Mouse (Mus musculus) E14TG2a.4 (cell line): ENCODE data around the gene Egf.

ENCODE experiments used
- H3K27me3 ChIP-seq: 2 replicates; pipeline ENCODE4 v1.6.1; 2014; ENCODE audit warnings: low read length, control low read depth; ENCODE audit not compliant: insufficient read depth
- H3K36me3 ChIP-seq: 2 replicates; pipeline ENCODE4 v1.6.1; 2014; ENCODE audit warnings: low read length, control low read depth; ENCODE audit not compliant: insufficient read depth
- H3K4me1 ChIP-seq: replicated peaks from 2 replicates; pipeline ENCODE4 v1.6.1; 2014; ENCODE audit warnings: low read depth, low read length, control low read depth
- H3K4me3 ChIP-seq: replicated peaks from 2 replicates; pipeline ENCODE4 v1.5.1; 2014; ENCODE audit warnings: mild to moderate bottlenecking, low read length
- H3K9me3 ChIP-seq: 2 replicates; pipeline ENCODE4 v1.6.1; 2014; ENCODE audit warnings: low read length, control low read depth
- CTCF ChIP-seq: conservative IDR thresholded peaks from 2 replicates; pipeline ENCODE4 v1.5.1; 2014; ENCODE audit warnings: low read length
- NANOG ChIP-seq: IDR thresholded peaks from 2 replicates; pipeline ENCODE4 v1.6.1; 2014; ENCODE audit warnings: borderline replicate concordance, low read length, mixed read lengths
- POU5F1 ChIP-seq: IDR thresholded peaks from 2 replicates; pipeline ENCODE4 v1.6.1; 2014; ENCODE audit warnings: low read length, borderline replicate concordance

Gene Egf

DNA sequence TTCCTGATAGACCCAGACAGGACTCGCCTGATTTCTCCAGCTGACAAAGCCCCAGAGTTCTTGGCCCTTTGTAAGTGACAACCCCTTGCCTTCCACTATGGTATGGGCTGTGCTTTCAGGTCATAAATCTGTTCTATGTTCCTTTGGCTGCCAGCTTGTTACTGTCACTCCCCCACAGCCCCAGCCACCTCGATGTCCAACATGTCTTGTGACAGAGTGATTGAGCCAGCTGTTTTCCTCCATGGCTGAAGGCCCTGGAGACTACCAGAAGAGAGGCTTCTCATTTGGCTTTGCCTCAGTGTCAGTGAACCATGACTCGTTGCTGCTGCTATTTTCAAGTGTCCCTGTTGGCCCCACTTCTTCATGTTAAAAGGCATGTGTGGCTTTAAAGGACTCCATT, 109.7 kb downstream of the Egf start:
- Histone ChIP-seq H3K4me3 (no peak overlapping the region), H3K36me3 (no peaks in the 10 kb centered on the region), H3K4me1 (peaks cover 29% of the 10 kb centered on the region), H3K9me3 (no peaks in the 10 kb centered on the region), H3K27me3 (no peaks in the 10 kb centered on the region)
- TF ChIP-seq CTCF (no peak), POU5F1 (no peak), NANOG (no peak)

DNA sequence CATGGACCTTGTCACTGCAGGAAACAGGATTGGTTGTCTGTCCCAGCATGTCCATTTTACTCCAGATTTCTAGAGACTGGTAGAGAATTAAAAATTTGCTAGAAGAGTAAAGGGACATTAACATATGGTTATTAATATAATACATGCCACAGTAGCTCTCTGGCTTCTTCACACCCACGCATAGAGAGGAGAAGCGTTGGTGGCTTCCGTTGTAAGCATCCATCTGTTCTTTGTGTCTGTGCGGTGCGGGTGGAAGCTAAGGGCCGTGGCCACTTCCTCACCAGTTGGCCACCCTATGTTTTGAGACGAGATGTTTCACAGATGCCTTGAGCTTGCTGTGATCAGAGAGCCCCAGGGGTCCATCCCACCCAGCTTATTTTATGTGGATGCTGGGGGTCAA, 113.5 kb downstream of the Egf start:
- no peaks in the 10 kb centered on the region for H3K4me1 ChIP-seq

DNA sequence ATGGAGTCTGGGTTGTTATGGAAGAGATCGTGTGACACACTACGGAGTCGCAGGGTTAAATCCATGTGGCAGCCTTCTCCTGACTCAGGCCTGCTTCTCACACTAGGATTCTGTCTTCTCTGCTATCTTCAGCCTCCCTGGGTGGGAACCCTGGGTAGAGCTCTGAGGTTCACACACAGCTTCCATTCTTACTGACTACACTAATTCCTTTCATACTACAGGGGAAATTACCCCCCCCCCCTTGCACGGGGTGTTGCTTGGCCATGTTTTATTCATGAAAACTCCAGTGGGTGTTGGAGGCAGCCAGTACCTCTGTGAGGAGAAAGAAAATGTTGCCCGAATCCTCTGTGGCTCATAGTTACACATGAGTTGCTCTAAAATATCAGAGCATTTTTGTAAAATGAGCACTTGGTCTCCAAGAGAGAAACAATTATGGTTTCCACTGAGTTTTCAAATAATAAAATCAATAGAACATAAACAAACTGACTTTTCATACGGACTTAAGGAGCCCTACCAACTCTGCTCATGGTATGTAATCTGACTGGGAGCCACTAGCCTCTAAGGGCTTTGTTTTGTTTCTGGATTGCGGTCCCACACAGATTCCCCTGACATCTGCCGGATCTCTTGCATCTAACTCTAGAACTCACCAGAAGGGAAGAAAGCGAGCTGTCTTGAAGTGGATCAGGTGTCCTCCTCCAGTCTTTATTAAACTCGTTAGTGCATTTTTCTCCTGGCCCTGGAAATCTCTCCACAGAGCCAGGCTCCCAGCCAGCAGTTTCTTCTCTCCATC, 114.7 kb downstream of the Egf start:
- Histone ChIP-seq H3K27me3 (no peaks in the 10 kb centered on the region), H3K36me3 (peaks cover 32% of the 10 kb centered on the region), H3K4me1 (no peaks in the 10 kb centered on the region), H3K9me3 (no peaks in the 10 kb centered on the region), H3K4me3 (no peak overlapping the region)
- no peak for TF ChIP-seq POU5F1
- no peak for TF ChIP-seq NANOG
- TF ChIP-seq CTCF = no peak

More for the DNA sequence above, 113.5 kb downstream of the Egf start:
- peaks cover 20% of the 10 kb centered on the region for H3K36me3 ChIP-seq
- no peaks in the 10 kb centered on the region for H3K9me3 ChIP-seq
- TF ChIP-seq CTCF (no peak), NANOG (no peak), POU5F1 (no peak)
- no peak overlapping the region for H3K4me3 ChIP-seq
- no peaks in the 10 kb centered on the region for H3K27me3 ChIP-seq

DNA sequence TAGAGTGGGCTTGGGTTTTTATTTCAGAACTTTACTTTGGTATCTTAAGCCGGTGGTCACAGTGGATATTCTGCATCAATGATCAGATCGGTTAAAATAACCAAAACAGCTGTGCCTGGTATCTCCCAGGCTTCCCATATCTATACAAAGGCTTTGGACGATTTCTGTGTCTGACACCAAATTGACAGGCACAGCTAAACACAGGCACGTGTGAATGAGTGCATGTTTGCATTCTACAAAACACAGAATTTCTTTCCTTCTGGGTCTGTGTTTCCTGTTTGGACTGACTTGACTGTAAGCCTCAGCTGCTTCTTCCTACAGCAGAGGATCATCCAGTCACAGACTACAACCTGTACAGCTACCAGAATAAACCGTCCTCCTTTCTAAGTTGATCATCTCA, 115.4 kb downstream of the Egf start:
- Histone ChIP-seq H3K4me1 (no peaks in the 10 kb centered on the region), H3K9me3 (no peaks in the 10 kb centered on the region), H3K4me3 (no peak overlapping the region), H3K27me3 (no peaks in the 10 kb centered on the region), H3K36me3 (peaks cover 38% of the 10 kb centered on the region)
- TF ChIP-seq POU5F1 (no peak), CTCF (no peak), NANOG (no peak)

DNA sequence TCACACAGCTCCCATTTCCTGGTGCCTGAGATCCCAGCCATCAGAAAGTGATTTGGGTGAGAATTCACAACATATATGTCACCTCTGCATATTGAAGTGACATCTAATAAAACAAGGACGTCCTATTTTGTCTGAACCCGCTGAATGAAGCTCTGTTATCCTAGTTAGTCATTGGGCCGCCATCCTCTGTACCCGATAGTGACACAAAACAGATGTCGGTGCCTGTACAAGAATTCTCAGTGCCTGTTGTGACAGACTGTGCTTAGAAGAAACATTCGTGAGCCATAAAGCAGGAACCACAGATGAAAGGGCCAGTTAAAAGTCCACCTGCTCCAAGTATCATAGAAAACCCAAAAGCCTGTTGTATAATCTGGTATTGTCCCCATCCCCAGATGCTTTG, 117.7 kb downstream of the Egf start:
- Histone ChIP-seq H3K36me3 (peaks cover 60% of the 10 kb centered on the region), H3K4me3 (no peak overlapping the region), H3K27me3 (no peaks in the 10 kb centered on the region), H3K4me1 (no peaks in the 10 kb centered on the region), H3K9me3 (no peaks in the 10 kb centered on the region)
- TF ChIP-seq CTCF (no peak), POU5F1 (no peak), NANOG (no peak)

DNA sequence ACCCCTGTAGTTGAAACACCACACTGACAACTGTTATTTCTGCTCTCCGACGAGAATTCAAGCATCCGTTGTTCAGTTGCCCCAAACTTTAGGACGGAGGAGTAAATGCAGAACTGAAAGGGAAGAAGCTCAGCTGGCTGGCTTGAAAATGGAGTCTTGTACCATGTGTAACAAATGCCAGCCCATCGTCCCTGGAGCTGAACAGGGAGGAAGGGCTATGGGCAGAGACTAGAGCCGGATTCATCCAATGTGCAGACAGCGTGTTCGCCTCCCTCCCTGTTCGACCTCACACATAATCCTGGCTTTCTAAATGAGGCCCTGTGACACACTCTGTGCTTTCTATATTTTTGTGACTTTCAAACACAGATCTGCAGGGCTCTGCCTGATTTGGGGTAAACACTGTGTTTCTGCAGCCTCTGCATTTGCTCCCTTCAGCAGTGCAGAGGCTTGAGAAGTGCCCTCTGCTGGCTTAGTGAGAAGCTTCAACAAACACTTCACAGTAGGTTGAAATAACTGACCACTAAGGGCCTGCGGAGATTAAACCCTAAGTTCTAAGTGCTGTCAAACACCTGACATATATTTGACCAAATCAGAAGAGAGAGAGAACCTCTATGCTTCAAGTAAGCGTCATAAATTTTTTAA, 120.7 kb downstream of the Egf start:
- no peaks in the 10 kb centered on the region for H3K27me3 ChIP-seq
- H3K9me3 ChIP-seq = no peaks in the 10 kb centered on the region
- no peak overlapping the region for H3K4me3 ChIP-seq
- no peaks in the 10 kb centered on the region for H3K4me1 ChIP-seq
- no peak; the same call in 1 of the 2 replicates for TF ChIP-seq CTCF
- H3K36me3 ChIP-seq = peaks cover 91% of the 10 kb centered on the region

DNA sequence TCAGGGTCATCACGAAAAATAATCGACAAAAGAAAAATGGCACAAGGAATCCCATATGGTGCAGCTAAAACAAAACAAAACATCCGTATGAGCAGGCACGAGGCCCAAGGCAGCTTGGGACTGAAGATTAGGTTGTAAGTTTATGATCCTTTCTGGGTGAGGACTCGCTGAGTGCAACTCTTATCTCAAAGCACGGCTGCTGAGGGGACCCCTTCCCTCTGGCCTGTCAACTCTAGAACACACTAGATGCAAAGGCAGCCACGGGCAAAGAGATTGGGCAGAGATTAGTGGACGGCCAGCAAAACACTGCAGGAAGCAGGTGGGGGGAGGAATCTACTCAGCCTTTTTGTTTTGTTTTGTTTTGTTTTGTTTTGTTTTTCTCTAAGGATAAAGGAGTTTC, 121.6 kb downstream of the Egf start:
- Histone ChIP-seq H3K4me3 (no peak overlapping the region), H3K27me3 (no peaks in the 10 kb centered on the region), H3K9me3 (no peaks in the 10 kb centered on the region), H3K36me3 (peaks cover 98% of the 10 kb centered on the region), H3K4me1 (no peaks in the 10 kb centered on the region)
- no peak for TF ChIP-seq POU5F1
- no peak for TF ChIP-seq NANOG
- no peak for TF ChIP-seq CTCF

DNA sequence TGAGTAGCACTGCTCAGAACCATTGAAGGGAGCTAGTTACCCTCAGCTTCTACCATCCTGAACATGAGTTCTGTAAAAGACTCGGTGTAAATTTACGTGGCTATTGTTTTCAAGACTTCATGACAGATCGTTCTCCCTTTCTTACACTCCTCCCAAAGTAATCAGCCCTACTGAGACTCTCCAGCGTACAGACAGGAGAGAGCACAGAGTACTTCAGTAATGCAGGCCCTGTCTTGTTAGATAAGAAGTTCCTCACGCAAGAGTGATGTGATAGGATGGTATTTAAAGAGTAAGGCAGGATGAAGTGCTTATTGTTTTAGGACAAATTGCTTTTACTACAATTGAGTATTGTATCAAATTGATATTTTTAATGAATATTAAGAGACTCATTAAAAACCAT, 123.3 kb downstream of the Egf start:
- no peak for TF ChIP-seq NANOG
- no peak for TF ChIP-seq POU5F1
- Histone ChIP-seq H3K27me3 (no peaks in the 10 kb centered on the region), H3K36me3 (peaks cover 98% of the 10 kb centered on the region), H3K9me3 (no peaks in the 10 kb centered on the region), H3K4me3 (no peak overlapping the region), H3K4me1 (peaks cover 5% of the 10 kb centered on the region; the same call in 1 of the 2 replicates)

DNA sequence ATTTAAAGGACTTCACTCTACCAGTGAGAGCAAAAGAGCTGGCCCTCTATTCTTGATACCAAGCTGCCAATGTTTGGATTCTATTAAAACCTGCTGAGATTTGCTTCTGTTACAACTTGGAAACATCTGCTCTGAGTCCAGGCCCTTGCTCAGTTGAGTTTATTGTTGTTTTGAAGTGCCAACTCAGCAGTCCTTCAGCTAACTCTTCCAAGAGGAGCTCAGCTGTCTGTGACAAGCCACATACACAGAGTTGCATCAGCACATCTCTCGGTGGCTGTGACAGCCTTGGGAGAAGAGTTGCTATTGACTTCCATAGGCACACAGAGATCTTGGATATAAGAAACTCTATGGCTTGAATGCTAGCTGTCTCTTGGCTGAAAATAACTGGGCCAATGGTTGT, 124.1 kb downstream of the Egf start:
- H3K36me3 ChIP-seq = peaks cover 98% of the 10 kb centered on the region
- no peak for TF ChIP-seq NANOG
- no peak overlapping the region for H3K4me3 ChIP-seq
- no peaks in the 10 kb centered on the region for H3K9me3 ChIP-seq
- H3K27me3 ChIP-seq = no peaks in the 10 kb centered on the region
- peaks cover 5% of the 10 kb centered on the region for H3K4me1 ChIP-seq
